Mouse (Mus musculus) cerebellum, postnatal 36 days (tissue): ENCODE measurements around the gene Htra3.

Experiments
- DNase-seq, 2 experiments: peaks; one replicate each; pipeline ENCODE4 v3.0.0; 2021 to 2022; ENCODE audit warnings: mixed read lengths in 2 of 2

Htra3 gene

GRCm38 (mm10) chr5:35648230-35648629, 31.4 kb downstream of the Htra3 start:
- DNase-seq, result no peak

- DNase-seq, result no peak
These were observed 32.0 kb downstream of the Htra3 start for GRCm38 (mm10) chr5:35647562-35647961.

DNA sequence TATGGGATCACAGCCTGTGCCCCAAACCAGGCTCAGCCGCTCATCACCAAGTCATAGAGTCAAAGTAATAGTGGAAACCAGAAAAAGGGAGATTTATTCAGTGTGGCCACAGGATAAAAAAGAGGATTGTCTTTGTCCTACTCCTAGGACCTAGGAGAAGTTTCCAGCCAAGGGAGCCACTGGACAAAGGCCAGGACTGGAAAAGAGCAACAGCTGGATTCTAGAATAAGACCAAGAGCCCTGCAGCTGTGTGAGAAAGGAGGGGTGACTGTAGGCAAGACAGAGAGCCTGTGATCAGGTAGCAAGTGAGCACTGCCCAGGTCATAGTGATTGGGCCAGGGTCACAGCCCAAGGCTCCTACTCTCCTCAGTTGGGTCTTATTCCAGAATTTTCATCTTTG, 32.7 kb downstream of the Htra3 start:
- DNase-seq, result no peak

GRCm38 (mm10) chr5:35645938-35646493, 33.6 kb downstream of the Htra3 start:
- no peak for DNase-seq

DNA sequence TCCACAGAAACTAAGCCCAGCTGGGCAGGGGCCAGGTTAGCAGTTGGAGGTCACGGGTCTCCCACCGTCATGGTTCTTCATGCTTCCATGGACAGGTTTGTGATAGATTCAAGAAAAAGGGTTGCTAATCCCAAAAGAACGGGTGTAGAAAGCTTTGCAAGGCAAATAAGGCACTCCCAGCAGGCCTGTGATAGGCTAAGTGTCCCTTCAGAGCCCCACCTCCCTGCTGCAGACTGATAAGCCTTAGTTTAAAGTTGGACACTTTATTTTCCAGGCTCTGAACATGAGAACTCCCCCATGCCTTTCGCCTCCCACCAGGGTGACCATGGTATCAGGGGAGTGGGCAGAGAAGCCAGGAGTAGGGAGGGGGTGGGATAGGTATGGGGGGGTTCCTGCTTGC, 35.5 kb downstream of the Htra3 start:
- no peak for DNase-seq

DNA sequence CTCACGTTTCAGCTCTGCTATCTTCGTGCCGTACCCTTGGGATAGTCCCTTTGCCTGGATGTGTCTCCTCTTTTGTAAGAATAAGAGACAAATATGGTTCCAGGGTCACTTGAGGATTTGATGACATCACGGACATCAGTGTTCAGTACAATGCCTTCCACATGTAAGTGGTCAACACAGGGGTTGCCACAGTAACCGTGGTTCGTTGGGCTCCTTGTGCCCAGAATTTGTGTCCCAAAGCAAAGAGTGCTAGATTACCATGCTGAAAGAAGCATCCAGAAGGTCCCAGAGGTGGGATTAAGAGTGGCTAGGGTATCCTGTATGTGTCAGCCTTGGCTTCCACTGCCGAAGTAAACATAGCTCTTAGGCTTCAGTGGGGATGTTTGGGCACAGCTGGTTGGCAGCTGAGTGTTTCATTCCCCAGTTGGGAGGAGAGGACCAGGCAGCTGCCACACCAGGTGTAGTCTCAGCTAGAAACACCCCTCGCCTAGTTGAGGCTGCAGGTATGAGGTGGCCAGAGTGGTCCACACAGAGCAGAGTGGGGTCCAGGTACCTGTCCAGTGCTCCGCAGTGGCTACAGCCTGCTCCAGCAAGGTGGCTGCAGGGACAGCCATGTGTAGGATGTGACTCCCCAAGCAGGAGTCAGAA, 36.1 kb downstream of the Htra3 start:
- DNase-seq, result no peak

DNA sequence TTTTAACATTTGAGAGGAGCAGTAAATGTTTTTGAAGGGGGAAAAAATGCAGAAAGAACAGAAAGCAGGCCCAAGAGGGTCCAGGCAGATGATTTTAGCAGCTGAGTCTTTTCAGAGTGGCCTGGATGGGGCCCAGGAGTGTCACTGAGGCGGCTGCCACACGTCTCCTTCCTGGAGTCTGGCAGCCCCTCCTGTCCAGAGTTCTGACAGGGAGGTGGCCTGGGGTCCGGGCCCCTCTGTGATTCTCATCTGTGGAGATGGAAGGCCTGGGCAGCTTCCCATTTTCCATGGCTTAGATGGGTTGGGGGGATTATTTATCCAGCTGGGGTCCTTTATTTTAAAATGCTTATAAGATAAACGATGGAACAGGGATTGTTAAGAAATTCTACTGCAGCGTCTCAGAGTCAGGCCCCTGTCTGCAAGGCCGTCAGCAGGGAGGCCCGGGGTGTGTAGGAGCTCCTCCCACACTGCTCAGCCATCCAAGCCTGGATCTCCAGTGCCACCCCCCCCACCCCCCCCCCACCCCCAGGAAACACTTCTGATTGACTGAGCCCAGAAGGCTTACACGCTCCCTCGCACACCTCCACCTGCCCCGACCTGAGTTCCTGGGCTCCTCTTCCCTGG, 37.5 kb downstream of the Htra3 start:
- no peak for DNase-seq

DNA sequence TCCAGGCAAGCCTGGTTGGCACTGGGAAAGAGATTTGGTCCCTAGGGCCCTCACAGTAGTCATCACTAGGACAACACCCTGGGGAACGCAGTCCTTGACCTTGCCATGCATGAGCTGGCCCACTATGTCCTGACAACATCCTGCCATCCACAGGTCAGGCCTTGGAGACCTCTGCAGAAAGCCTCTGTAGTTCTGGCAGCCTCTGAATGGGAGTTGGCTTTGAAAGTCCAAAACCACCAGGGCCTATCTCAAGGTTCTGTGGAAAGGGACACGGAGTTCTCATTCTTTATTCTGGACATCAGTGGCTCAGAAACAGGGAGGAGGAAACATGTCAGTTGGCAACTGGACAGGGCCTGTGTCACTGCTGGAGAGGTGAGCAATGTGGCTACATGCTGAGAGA, 43.6 kb downstream of the Htra3 start:
- DNase-seq, result no peak

GRCm38 (mm10) chr5:35632841-35633240, 46.7 kb downstream of the Htra3 start:
- no peak for DNase-seq

DNA sequence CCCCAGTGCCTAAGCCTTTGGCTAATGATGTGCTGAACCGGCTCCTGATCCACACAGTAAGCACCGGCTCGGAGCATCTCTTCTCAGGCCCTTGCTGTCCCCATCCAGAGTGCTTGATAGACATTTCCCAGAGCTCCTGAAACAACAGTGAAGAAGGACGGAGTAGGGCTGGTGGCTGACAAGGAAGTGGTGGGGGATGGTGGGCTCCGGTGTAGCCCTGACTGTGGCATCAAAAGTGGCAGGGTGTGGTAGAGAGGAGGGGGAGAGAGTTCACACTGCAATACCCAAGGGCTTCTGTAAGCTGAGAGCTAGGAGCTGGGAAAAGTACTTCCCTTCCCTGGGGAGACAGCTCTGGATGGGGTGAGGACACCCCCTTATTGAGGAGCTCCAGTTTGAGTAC, 47.8 kb downstream of the Htra3 start:
- no peak for DNase-seq

DNA sequence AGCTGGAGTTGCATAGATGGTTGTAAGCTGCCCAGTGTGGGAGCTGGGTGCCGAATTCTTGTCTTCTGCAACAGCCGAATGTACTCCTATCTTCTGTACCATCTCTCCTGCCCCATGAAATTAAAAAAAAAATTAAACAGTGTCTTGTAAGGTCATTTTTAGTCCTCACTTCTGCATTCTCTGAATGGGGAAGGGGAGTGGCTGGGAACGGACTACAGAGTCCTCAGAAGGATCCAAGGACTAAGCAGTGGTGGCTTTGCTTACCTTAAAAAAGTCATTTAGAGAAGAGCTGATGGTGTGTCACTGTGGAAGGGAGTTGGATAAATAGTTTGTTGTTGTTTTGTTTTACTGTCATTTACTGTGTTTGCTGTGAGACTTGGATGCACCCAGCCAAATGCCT, 48.4 kb downstream of the Htra3 start:
- no peak for DNase-seq

DNA sequence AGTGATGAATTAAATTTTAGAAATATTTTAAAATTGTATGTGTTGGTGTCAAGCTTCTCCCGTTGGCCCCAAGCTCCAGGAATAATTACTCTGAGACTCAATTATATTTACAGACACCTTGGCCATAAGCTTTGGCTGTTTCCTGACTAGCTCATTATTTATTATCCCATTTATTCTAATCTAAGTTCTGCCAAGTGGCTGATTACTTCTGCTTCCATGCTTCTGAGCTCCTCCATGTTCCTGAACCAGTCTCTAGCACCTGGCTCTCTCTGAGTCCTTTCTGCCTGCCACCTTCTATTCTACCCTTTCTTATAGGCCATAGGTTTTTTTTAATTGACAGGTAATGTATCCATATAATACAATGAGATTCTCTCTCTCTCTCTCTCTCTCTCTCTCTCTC, 48.9 kb downstream of the Htra3 start:
- DNase-seq, result no peak

DNA sequence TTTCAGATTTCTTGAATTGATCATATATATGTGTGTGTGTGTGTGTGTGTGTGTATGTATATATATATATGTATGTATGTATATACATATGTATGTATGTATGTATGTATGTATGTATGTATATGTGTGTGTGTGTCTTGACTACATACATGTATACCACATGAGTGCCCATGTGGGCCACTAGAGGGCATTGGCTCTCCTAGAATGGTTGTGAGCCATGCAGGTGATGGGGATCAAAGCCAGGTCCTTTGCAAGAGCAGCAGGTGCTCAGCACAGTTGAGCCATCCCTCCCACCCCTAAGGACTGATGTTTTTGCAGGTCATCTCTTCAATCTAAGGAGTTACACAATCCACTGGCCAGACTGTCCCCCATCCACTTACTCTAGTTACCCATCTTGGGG, 50.2 kb downstream of the Htra3 start:
- no peak for DNase-seq

DNA sequence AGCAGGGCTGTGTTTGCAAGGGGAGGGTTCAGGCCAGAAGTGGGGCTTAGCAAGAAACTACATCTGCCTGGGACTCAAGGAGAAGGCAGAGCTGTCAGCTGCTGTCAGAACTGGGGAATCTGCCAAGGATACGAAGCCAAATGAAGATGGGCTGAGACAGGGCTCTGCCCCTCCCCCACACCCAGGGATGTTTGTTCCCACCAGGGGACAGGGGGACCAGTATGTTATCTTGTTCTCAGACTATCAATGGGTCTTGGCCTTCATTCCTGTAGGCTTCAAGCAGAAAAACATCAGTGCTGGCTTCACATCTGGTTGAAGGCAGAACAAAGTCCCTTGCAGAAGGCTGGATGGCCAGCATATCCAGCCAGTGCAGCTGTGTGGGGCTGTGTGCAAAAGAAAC, 50.9 kb downstream of the Htra3 start:
- peak in 1 of 2 experiments; percentile 13 for DNase-seq

DNA sequence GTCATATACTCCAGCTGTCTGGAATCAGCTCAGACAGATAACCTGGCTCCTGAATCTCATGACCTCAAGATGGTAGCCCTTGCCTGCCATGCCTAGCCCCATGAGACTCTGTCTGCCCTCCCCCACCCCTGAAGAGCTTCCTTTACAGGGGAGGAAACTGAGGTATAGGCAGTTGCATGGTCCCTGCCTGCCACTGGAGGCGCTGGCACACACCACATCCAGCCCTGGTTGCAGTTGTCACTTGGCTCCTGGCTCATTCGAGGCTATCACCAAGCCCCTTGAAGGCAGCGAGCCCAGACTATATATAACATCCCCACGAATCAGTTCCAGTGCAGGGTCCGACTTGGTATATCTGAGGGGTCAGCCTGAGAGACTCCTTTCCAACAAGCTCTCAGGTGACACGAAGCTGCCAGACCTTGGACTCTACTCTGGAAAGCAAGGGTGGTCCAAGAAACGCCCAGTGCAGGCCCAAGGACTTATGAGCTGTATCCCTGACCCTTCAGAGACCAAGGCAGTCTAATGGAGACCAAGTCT, 52.2 kb downstream of the Htra3 start:
- no peak for DNase-seq

GRCm38 (mm10) chr5:35626408-35626807, 53.2 kb downstream of the Htra3 start:
- no peak for DNase-seq

DNA sequence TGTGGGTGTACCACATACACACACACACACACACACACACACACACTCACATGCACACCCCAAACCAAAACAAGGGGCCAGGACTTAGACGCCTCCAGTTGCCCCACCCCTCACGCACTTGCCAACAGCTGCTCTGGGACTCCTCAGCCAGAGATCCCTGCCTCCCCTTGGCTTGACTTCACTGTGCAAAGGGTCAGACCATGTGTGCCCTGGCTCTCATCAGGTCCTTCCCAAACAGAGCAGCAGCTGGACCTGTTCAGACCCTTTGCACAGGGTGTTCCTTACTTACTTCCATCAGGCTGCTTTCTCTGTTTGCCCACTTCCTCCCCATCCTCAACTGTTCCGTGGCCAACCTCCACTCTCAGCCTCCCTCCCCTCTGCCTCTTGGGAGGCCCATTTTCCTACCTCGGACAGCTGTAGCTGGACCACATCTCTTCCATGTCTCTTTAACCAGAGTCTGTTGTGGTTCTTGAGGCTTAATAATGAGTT, 54.8 kb downstream of the Htra3 start:
- no peak for DNase-seq

DNA sequence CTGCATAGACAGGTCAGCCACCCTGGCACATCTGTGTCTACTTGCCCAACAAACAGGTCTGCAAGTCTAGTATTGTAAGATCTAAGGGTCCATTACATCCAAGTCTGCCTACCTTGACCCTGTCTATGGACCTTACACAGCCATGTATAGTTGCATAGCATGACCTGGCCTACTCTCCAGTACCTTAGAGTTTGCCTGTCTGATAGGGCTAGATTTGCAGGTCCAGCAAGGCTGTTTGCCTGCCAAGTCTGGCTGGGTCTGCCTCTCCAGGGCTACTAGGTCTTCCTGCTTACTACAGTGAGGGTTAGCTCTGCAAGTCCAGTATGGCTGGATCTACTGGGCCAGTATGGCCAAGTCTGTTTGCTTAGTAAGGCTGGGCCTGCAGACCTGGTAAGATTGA, 55.8 kb downstream of the Htra3 start:
- DNase-seq, result no peak

GRCm38 (mm10) chr5:35621114-35621513, 58.5 kb downstream of the Htra3 start:
- no peak for DNase-seq

DNA sequence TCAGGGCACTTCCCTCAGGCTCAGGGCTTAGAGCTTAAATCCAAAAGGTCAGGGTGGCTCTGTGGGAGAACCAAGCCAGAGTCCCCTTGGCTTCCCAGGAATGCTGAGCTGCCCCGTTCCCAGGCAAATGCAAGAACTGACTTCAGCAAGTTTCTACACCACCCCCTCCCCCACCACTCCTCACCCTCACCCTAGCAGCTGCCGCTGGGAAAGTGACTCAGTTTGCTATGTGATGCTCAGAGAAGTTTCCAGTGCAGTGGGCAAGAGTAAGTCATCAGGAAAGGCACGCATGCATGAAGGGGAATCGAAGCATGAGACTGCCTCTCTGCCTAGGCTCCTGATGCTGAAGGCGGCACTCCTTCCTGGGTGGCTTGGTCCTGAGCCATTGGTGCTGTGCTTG, 62.6 kb downstream of the Htra3 start:
- DNase-seq, result no peak

DNA sequence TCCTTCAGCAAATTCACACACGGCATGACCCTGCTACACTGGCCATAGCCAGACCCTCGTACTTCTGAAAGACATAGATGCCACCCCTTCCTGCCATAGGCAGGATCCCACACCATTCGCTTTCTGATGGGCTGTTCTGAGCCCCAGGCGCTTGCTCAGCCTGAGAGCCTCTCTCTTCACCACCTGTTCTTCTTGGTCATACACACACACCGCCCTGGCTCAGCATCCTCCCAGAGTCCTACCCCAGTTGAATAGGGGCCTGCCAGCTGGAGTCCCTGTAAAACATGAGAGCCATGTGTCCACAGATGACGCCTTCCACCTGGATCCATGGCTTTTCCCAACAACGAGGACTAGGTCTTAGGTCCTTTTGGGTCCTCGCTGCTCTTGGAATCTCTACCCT, 66.9 kb downstream of the Htra3 start:
- DNase-seq, result no peak

DNA sequence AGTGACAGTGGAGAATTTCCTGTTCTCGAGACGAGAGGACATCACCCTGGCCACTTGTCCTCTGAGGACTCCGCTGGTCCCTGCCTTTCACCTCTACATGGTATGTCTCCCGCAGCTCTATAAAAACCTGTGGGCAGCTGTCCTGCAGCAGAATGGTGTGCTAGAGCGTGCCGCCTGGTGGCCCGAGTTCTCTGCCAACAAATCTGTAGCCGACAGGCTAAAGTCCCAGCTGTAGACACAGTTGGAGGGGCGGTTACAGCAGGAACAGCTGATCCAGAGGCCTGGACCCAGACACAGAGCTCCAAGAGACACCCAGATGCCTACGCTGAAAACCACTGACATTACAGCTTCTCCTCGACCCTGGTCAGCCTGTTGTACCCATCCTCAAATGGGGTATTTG, 67.7 kb downstream of the Htra3 start:
- no peak for DNase-seq

DNA sequence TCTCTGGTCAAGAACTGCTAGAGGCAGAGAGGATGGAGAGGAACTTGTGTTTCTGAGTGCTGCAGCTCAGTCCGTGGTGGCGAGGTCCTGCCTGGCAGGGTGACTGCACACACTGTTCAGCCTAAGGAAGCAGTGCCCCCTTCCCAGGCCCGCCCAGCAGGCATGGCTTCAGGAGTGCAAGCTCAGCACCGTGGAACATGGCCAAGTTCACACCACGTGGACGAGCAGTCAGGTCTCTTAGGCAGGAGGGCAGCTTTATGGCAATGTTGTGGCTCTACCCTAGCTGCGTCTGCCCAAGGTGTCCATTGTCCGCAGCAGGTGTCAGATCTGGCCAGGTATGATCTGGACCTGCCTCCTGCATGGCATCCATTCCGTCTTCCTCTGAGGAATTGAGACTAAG, 68.4 kb downstream of the Htra3 start:
- DNase-seq, result no peak

DNA sequence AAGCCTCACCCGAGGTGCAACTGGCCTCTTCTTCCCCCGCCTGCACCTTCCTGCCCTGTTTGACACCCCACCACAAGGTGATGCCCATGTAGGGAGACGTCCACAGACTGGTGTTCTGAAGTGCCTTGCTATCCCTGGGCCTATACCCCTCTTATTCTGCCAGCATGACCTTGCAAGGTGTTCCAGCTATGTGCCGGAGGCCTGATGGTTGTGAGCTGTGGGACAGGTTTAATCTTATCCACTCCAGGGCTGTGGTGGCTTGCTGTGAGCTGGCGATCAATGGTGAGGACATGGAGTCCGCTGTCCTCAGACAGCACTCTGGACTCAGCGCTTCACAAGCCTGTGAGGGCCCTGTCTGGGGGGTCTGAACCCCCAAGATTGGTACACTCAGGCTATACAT, 69.2 kb downstream of the Htra3 start:
- DNase-seq, result no peak
